Mouse (Mus musculus): ENCODE data around the gene Il3ra.

Gene Il3ra

GRCm38 (mm10) chr14:14353740-14354510 is 7.8 kb downstream of the Il3ra start:
- in situ Hi-C loops (cut with MboI; ENCODE audit: unreplicated experiment in 2 of 2) = loop anchor here in 1 of 2 experiments (25.0 kb wide), 1 partner anchor 1858 kb away; no protein-coding TSS in a partner anchor

GRCm38 (mm10) chr14:14354511-14355359 is 8.7 kb downstream of the Il3ra start:
- in situ Hi-C loops (cut with MboI; ENCODE audit: unreplicated experiment in 2 of 2) = loop anchor here in 1 of 2 experiments (25.0 kb wide), 1 partner anchor 1858 kb away; no protein-coding TSS in a partner anchor

GRCm38 (mm10) chr14:14355360-14355646 is 9.2 kb downstream of the Il3ra start:
- in situ Hi-C loops (cut with MboI; ENCODE audit: unreplicated experiment in 2 of 2) = loop anchor here in 1 of 2 experiments (25.0 kb wide), 1 partner anchor 1857 kb away; no protein-coding TSS in a partner anchor

- in situ Hi-C loops (cut with MboI; ENCODE audit: unreplicated experiment in 2 of 2) = no loop called here
Observed at GRCm38 (mm10) chr14:14395535-14395934, 49.5 kb downstream of the Il3ra start.

GRCm38 (mm10) chr14:14400998-14401397 is 54.9 kb downstream of the Il3ra start, which contains the start of gene Olfr721-ps1:
TSS of gene Olfr721-ps1 (plus strand) at chr14:14401298.
- in situ Hi-C loops (cut with MboI; ENCODE audit: unreplicated experiment in 2 of 2) = no loop called here

Data from v-Abl transformed pro-B cells (cell line).